Mouse (Mus musculus): ENCODE results near the gene Gxylt1. TPM values are rescaled to one million over a fixed set of nuclear protein-coding genes. Genes with fewer than 3 reads are reported as not detected.
"Not testable (repeated sequence)": the region's sequence is repeated elsewhere in the genome, so short reads cannot be mapped to it uniquely, and the experiment has no call there.

The Gxylt1 gene
- 16.7 and 19.1 TPM in 2 replicates for polyA plus RNA-seq (2015; fragmentation: Nextera tagmentation; extraction: Ambion mirVana)

DNA sequence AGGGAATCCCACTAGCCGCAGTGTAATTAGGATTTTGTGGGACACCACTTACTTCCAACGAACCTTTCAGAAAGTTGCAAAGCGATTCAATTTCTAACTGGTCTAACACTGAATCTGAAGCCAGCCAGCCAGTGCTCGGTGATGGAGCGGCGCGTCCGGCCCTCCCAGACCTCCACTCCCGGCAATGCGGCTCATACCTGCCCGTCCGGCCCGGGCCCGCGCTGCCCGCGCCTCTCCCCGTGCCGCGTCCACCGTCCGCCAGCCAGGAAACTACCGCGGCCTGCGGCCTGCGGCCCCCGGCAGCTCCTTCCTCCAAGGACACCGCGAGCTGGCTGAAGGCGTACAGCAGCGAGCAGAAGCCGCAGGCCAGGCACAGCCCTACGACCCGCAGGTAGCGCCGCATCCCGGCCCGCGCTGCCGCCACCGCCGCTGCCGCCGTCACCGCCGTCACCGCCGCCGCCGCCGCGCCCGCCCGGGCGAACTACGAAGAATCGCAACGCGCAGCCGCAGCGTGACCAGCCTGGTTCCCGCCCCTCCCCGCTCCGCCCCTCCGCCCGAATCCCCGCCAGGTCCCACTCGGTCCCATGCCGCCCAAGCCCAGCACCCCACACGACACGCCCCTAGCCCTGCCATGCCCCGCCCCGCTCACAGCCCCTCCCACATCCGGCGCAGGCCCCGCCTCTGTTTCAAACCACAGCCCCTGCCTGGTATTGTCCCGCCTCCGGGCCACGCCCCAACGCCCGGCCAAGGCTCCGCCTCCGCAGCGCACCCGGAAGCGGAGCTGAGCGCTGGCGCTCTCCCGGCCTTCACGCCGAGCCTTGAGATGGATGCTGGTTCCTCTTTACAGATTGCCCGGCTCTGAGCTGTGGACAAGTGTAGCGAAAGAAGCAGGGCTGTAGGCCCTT, at the start of gene Gxylt1:
TSS of gene Gxylt1 (minus strand) at position 501 of the 905 bp plus-strand sequence.
- Histone ChIP-seq H3K4me3 (peak within 1 kb of the TSS; percentile 76), H3K4me1 (peaks cover 29% of the 10 kb centered on the region), H3K27ac (peak within 1 kb of the TSS; percentile 94), H3K9ac (peak within 1 kb of the TSS; percentile 89), H3K9me3 (no peaks in the 10 kb centered on the region), H3K36me3 (0 out of 2 replicates have a peak, but pooled peaks cover 6% of the 10 kb centered on the region), H3K27me3 (no peaks in the 10 kb centered on the region), H3K4me2 (peak within 1 kb of the TSS; percentile 91)
- peak; percentile 98 for ATAC-seq (ENCODE audit: insufficient number of reproducible peaks, insufficient read depth, low FRiP score, low TSS enrichment, low read depth)
- under 1% methylated on average over 85 of the region's 93 CpGs for WGBS

DNA sequence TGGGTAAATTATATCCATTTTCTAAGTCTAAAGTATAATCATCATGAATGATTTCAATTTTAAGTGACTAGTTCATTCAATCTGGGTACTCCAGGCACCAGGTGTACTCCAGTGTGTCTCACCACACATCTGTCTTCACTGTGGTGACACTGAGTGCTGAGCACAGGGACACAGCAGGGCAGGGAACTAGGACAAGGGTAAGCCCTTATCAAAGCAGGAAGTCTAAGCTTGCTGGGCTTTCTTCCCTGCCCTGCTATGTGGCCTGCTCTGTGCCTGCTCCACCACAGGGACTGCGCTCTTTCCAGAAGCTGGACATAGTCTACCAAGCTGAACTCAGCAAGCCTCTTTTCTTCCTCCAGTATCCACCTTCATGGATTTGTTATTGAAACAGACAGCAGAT, 43.8 kb upstream of the Gxylt1 start:
- Histone ChIP-seq H3K27me3 (no peaks in the 10 kb centered on the region), H3K27ac (no peak overlapping the region), H3K9ac (no peak overlapping the region), H3K36me3 (0 out of 2 replicates have a peak, but pooled peaks cover 3% of the 10 kb centered on the region), H3K9me3 (no peaks in the 10 kb centered on the region), H3K4me1 (no peaks in the 10 kb centered on the region), H3K4me2 (no peak overlapping the region), H3K4me3 (no peak overlapping the region)
- WGBS = 96% methylated on average over 1 of the region's 1 CpGs
- ATAC-seq (ENCODE audit: insufficient number of reproducible peaks, insufficient read depth, low FRiP score, low TSS enrichment, low read depth) = no peak

DNA sequence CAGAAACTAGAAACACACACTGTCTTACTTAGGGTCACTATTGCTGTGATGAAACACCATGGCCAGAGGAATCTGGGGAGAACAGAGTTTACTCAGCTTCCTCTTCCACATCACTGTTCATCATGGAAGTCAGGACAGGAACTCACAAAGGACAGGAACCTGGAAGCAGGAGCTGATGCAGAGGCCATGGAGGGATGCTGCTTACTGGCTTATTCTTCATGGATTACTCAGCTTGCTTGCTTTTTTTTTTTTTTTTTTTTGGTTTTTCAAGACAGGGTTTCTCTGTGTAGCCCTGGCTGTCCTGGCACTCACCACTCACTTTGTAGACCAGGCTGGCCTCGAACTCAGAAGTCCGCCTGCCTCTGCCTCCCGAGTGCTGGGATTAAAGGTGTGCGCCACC, 35.3 kb upstream of the Gxylt1 start:
- ATAC-seq (ENCODE audit: insufficient number of reproducible peaks, insufficient read depth, low FRiP score, low TSS enrichment, low read depth); H3K9me3 ChIP-seq; H3K4me2 ChIP-seq; H3K4me1 ChIP-seq; H3K36me3 ChIP-seq; H3K27me3 ChIP-seq; H3K27ac ChIP-seq; H3K9ac ChIP-seq; H3K4me3 ChIP-seq: not testable (repeated sequence)
- WGBS = 100% methylated on average over 4 of the region's 4 CpGs

DNA sequence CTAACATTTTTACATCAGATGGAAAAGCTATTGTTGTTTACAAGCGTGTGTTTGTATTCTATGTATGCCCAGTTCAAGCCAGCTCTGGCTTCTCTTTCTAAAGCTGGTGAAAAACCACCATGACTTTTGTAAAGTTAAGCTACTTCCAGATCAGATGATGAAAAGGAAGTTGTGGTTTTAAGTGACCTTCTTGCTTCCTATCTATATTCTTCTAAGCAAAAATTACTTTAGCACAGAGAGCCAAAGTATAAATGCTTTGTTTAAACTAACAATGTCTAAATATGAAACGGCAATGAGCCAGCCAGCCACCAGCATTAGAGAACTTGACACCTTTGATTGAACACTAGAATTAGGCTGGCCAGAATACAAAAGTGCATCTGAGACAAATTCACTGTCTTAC, 23.2 kb upstream of the Gxylt1 start:
- no peak overlapping the region for H3K9ac ChIP-seq
- 78% methylated on average over 2 of the region's 2 CpGs for WGBS
- H3K27ac ChIP-seq = no peak overlapping the region
- no peaks in the 10 kb centered on the region for H3K36me3 ChIP-seq
- H3K4me1 ChIP-seq = peaks cover 8% of the 10 kb centered on the region
- no peak overlapping the region for H3K4me2 ChIP-seq
- H3K27me3 ChIP-seq = no peaks in the 10 kb centered on the region
- no peak overlapping the region for H3K4me3 ChIP-seq
- no peak for ATAC-seq (ENCODE audit: insufficient number of reproducible peaks, insufficient read depth, low FRiP score, low TSS enrichment, low read depth)
- no peaks in the 10 kb centered on the region for H3K9me3 ChIP-seq

DNA sequence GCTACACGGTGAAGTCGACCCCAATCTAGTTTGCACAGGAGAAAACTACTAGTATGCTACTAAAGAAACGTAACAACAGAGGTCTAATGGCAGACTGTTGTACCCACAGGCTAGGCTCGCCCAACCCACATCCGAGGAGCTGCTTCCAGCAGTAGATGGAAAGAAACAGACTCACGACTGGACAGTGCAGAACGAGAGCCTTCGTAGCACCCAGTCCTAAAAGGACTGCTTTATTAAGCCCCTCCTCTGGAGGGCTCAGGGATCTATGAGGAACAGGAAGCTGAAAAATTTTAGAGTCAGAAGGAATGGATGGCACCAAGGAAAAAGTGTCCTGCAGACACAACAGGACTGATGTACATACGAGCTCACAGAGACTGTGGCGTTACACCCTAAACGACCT, 19.5 kb upstream of the Gxylt1 start:
- Histone ChIP-seq H3K9me3 (no peaks in the 10 kb centered on the region), H3K36me3 (peaks cover 10% of the 10 kb centered on the region), H3K4me2 (no peak overlapping the region), H3K4me1 (peaks cover 3% of the 10 kb centered on the region; the same call in 1 of the 2 replicates), H3K27me3 (no peaks in the 10 kb centered on the region), H3K4me3 (no peak overlapping the region), H3K9ac (no peak overlapping the region), H3K27ac (no peak overlapping the region)
- ATAC-seq (ENCODE audit: insufficient number of reproducible peaks, insufficient read depth, low FRiP score, low TSS enrichment, low read depth) = no peak
- 84% methylated on average over 11 of the region's 11 CpGs for WGBS

DNA sequence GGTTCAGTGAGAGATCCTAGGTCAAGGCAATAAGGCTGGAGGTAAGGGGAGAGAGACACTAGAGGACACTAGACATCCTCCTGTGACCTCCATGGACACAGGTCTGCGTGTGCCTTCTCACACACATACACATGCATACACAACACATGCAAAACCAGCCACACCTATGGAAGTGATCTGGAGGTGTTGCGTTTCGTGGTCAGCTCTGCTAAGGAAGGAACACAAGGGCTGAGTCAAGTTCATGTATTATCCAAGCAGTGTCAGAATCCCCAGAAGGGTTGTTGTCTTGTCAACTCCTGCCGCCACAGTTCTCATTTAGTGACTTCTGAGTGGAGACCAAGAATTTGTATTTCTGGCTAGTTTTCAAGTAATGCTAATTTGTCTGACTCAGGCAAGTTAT, 13.3 kb upstream of the Gxylt1 start:
- Histone ChIP-seq H3K27me3 (no peaks in the 10 kb centered on the region), H3K4me1 (no peaks in the 10 kb centered on the region), H3K4me3 (no peak overlapping the region), H3K36me3 (peaks cover 16% of the 10 kb centered on the region), H3K9me3 (no peaks in the 10 kb centered on the region), H3K9ac (no peak overlapping the region), H3K4me2 (no peak overlapping the region), H3K27ac (no peak overlapping the region)
- ATAC-seq (ENCODE audit: insufficient number of reproducible peaks, insufficient read depth, low FRiP score, low TSS enrichment, low read depth) = no peak
- WGBS = 86% methylated on average over 4 of the region's 4 CpGs

DNA sequence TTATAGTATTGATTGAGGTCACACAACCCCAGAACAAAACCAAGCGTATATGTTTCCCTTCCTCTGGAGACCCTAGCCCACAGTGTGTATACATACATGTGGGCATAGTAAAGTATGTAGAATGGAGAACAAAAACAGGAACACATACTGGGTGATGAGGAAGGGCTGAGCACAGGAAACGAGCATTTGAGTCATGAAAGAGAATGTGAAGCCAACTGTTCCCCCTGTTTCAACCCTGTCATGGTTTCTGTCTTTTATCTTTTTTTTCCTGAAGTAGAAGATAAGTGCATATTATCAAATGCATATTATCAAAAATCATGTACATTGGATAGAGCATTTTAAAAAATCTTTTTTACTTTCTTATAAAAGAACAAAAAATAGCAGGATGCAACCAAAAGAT, 12.6 kb upstream of the Gxylt1 start:
- Histone ChIP-seq H3K4me2 (no peak overlapping the region), H3K27ac (no peak overlapping the region), H3K27me3 (no peaks in the 10 kb centered on the region), H3K36me3 (peaks cover 20% of the 10 kb centered on the region), H3K4me3 (no peak overlapping the region), H3K4me1 (no peaks in the 10 kb centered on the region), H3K9me3 (no peaks in the 10 kb centered on the region), H3K9ac (no peak overlapping the region)
- 69% methylated on average over 2 of the region's 2 CpGs for WGBS
- ATAC-seq (ENCODE audit: insufficient number of reproducible peaks, insufficient read depth, low FRiP score, low TSS enrichment, low read depth) = no peak

DNA sequence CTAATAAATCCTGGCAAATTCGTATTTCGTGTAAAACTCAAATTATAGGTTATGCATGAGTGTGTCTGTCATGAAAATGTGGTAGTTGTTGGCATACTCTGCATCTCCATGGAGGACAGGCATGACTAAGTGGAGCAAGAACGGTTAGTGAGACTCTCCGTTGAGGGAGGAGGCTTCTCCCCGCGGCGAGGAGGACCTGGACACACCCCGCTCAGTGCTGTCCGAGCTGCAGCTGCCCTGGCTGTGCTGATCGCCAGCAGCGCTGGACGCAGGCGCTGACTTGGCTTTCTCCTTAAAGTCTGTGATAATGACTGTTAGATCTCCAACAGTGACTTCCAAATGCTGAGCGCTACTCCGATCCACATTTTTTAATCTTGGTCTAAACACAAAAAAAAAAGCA, 10.3 kb upstream of the Gxylt1 start:
- Histone ChIP-seq H3K9ac (no peak overlapping the region), H3K9me3 (no peaks in the 10 kb centered on the region), H3K27ac (no peak overlapping the region), H3K4me2 (no peak overlapping the region), H3K27me3 (no peaks in the 10 kb centered on the region), H3K4me1 (no peaks in the 10 kb centered on the region), H3K36me3 (peaks cover 22% of the 10 kb centered on the region), H3K4me3 (no peak overlapping the region)
- no peak for ATAC-seq (ENCODE audit: insufficient number of reproducible peaks, insufficient read depth, low FRiP score, low TSS enrichment, low read depth)
- 84% methylated on average over 15 of the region's 15 CpGs for WGBS

DNA sequence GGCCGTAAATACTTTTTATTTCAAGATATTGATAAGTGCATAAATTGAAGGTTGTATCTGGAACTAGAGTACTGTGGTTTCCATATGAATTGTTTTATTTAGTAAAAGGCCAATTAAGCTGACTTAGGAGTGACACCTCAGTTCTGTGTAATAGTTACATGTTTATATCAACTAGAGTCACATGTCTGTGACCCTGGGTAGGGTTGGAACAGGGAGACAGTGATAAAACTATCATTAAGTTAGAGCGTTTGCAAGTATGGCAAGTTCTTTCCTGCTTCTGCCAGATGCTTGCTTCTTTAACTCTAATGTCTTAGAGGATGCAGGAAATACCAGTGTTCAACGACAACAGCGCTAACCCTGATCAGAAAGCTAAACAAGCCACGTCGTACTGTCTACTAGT, 9.3 kb upstream of the Gxylt1 start:
- H3K9me3 ChIP-seq = no peaks in the 10 kb centered on the region
- no peak overlapping the region for H3K4me3 ChIP-seq
- H3K36me3 ChIP-seq = peaks cover 16% of the 10 kb centered on the region
- ATAC-seq (ENCODE audit: insufficient number of reproducible peaks, insufficient read depth, low FRiP score, low TSS enrichment, low read depth) = no peak
- no peak overlapping the region for H3K9ac ChIP-seq
- no peak overlapping the region for H3K4me2 ChIP-seq
- no peaks in the 10 kb centered on the region for H3K27me3 ChIP-seq
- no peaks in the 10 kb centered on the region for H3K4me1 ChIP-seq
- WGBS = 86% methylated on average over 6 of the region's 6 CpGs
- H3K27ac ChIP-seq = no peak overlapping the region

DNA sequence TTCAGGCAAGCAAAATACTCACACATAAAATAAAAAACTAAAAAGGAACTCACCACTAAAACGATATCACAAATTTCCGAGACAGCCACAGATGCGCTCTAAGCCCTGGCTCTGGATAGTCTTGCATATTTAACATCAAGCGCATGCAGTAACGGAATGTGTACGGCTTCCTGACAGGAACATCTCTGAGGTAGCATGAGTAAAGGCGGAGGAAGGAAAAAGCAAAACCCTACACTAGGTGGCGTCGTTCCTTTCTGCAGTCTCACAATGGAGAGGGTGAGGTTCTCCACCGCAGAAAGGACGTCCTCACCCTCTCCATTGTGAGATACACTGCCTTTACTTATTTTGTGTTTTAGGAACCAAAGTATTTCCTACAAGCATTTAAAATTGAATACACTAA, 8.4 kb upstream of the Gxylt1 start:
- Histone ChIP-seq H3K4me2 (no peak overlapping the region), H3K36me3 (peaks cover 20% of the 10 kb centered on the region), H3K4me1 (no peaks in the 10 kb centered on the region), H3K4me3 (no peak overlapping the region), H3K9ac (no peak overlapping the region), H3K27me3 (no peaks in the 10 kb centered on the region), H3K27ac (no peak overlapping the region), H3K9me3 (no peaks in the 10 kb centered on the region)
- 75% methylated on average over 11 of the region's 11 CpGs for WGBS
- ATAC-seq (ENCODE audit: insufficient number of reproducible peaks, insufficient read depth, low FRiP score, low TSS enrichment, low read depth) = no peak

DNA sequence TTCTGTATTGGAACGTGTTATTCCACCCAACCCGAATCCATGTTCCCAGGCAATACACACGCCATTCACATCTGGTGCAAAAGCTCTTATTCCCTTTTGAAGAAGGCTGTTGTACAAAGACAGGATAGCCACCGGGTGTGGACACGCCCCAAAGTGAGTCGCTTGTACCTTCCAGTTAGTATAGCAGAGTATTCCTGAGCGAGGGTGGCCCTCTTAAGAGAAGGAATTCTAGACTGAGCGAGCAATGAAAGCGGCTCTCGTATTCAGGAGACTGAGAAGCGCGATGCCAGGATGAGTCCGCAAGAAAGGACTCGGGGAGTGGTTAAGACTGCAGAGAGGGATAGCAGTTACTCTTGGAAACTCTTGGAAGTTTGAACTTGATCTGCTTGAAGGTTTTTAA, 1.3 kb upstream of the Gxylt1 start:
- 3% methylated on average over 14 of the region's 14 CpGs for WGBS
- Histone ChIP-seq H3K4me2 (peak overlapping the region; percentile 91), H3K36me3 (0 out of 2 replicates have a peak, but pooled peaks cover 11% of the 10 kb centered on the region), H3K4me3 (peak overlapping the region; percentile 76), H3K4me1 (peaks cover 29% of the 10 kb centered on the region), H3K9me3 (no peaks in the 10 kb centered on the region), H3K27ac (no peak overlapping the region), H3K27me3 (no peaks in the 10 kb centered on the region), H3K9ac (peak overlapping the region; percentile 58; the same call in 1 of the 2 replicates)
- ATAC-seq (ENCODE audit: insufficient number of reproducible peaks, insufficient read depth, low FRiP score, low TSS enrichment, low read depth) = no peak

DNA sequence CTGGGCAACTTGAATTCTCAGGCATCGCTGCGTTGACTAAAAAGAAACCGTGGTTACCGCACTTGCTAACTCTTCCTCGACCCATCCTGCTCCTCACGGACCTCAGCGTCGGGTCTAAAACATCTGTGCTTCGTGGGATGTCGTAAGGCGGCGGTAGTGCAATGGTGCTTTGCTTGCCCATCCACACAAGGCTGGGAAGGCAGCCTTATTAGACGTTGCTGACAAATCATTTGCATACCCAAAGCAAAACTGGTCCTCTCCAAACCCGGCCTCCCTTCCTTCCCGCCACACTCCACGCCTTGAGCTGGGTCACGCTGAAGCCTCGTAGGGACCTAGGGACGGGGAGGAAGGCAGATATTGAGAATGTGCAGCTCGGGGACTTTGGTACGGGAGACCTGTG, 644 bp upstream of the Gxylt1 start:
- no peaks in the 10 kb centered on the region for H3K9me3 ChIP-seq
- H3K36me3 ChIP-seq = 0 out of 2 replicates have a peak, but pooled peaks cover 9% of the 10 kb centered on the region
- H3K4me2 ChIP-seq = peak overlapping the region; percentile 91
- WGBS = 1% methylated on average over 21 of the region's 21 CpGs
- peak; percentile 27 for ATAC-seq (ENCODE audit: insufficient number of reproducible peaks, insufficient read depth, low FRiP score, low TSS enrichment, low read depth)
- H3K4me1 ChIP-seq = peaks cover 29% of the 10 kb centered on the region
- no peaks in the 10 kb centered on the region for H3K27me3 ChIP-seq
- H3K9ac ChIP-seq = peak overlapping the region; percentile 68
- H3K27ac ChIP-seq = peak overlapping the region; percentile 75
- H3K4me3 ChIP-seq = peak overlapping the region; percentile 76

Data from embryonic facial prominence, embryonic 13.5 days (tissue).